Mouse (Mus musculus): Measurements from ENCODE around the gene Gm21767.
"Not testable (repeated sequence)": the region's sequence is repeated elsewhere in the genome, so short reads cannot be mapped to it uniquely, and the experiment has no call there.

Gene Gm21767

GRCm38 (mm10) chrY:13941438-13941837 lies at the start of gene Gm21767:
Gene Gm21767 (plus strand): TSS chrY:13941738.
- DNase-seq, result not testable (repeated sequence)

Measured in embryo, embryonic 11 days (tissue).